Mouse (Mus musculus) megakaryocyte, embryonic 14.5 days (primary cell): Measurements from ENCODE around the gene Rab36. TPM values are rescaled to one million over a fixed set of nuclear protein-coding genes. Genes with fewer than 3 reads are reported as not detected.

ENCODE experiments used
- H3K27me3 ChIP-seq: replicated peaks from 2 replicates; pipeline ENCODE3; 2012; ENCODE audit warnings: inconsistent platforms
- H3K36me3 ChIP-seq: replicated peaks from 2 replicates; pipeline ENCODE3; 2012; ENCODE audit warnings: low read length, inconsistent platforms, mixed read lengths
- H3K4me1 ChIP-seq: 2 replicates; pipeline ENCODE4 v1.6.1; 2012; ENCODE audit warnings: inconsistent platforms
- H3K4me3 ChIP-seq: replicated peaks from 2 replicates; pipeline ENCODE3; 2012; ENCODE audit warnings: moderate library complexity, mild to moderate bottlenecking, inconsistent platforms
- H3K9me3 ChIP-seq: 2 replicates; pipeline ENCODE4 v1.6.1; 2012; ENCODE audit warnings: inconsistent platforms
- FLI1 ChIP-seq: IDR thresholded peaks from 2 replicates; pipeline ENCODE4 v1.6.1; 2012; ENCODE audit warnings: low read length, inconsistent platforms, mixed read lengths
- GATA1 ChIP-seq: IDR thresholded peaks from 3 replicates; pipeline ENCODE4 v1.6.1; 2012; ENCODE audit warnings: mixed read lengths, low read length, inconsistent platforms, borderline replicate concordance
- polyA plus RNA-seq: library from polyadenylated mRNA; stranded (reverse); fragments of >175 nt; gene quantifications from 2 replicates; pipeline ENCODE4 v1.2.3, GENCODE M21; 2012; ENCODE audit warnings: low replicate concordance; ENCODE audit not compliant: insufficient read depth

Gene Rab36
- polyA plus RNA-seq, 1 experiment = 0.85 TPM

DNA sequence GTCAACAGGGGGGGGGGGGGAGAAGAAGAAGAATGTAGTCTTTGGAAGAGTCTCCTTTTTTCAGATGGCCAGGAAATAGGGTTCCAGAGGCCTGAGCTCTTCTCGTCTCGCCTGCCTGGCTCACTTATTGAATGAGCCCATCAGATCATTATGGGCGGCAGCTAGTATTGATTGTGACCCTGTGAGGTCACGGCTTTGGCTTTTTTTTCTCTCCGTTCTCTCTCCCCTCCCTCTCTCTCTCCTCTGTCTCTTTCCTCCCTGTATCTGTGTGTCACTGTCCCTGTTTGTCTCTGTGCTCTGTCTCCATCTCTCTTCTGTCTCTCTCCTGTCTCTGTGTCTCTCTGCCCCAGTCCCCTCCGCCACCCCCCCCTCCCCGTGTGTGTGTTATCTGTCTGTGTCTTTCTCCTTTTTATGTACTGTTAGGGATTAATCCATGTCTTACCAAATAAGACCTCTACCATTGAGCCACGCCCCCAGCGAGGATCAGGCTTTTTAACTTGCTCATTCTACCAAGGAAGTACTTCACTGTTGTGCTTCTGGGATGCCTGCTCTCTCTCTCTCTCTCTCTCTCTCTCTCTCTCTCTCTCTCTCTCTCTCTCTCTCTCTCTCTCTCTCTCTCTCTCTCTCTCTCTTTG, 22.0 kb downstream of the Rab36 start:
- Histone ChIP-seq H3K36me3 (peaks cover 17% of the 10 kb centered on the region), H3K4me1 (peaks cover 90% of the 10 kb centered on the region), H3K27me3 (no peaks in the 10 kb centered on the region), H3K4me3 (peak overlapping the region; percentile 92), H3K9me3 (no peaks in the 10 kb centered on the region)
- TF ChIP-seq FLI1 (no peak), GATA1 (no peak)

GRCm38 (mm10) chr10:75059396-75059795, 22.5 kb downstream of the Rab36 start:
- TF ChIP-seq GATA1 (no peak), FLI1 (no peak)
- Histone ChIP-seq H3K4me3 (peak overlapping the region; percentile 92), H3K4me1 (peaks cover 90% of the 10 kb centered on the region), H3K27me3 (no peaks in the 10 kb centered on the region), H3K36me3 (peaks cover 20% of the 10 kb centered on the region), H3K9me3 (no peaks in the 10 kb centered on the region)

GRCm38 (mm10) chr10:75060217-75060842, 23.5 kb downstream of the Rab36 start, which contains the start of gene Bcr:
Gene Bcr (plus strand): TSS chr10:75060592.
- Histone ChIP-seq H3K9me3 (no peaks in the 10 kb centered on the region), H3K4me1 (peaks cover 90% of the 10 kb centered on the region), H3K27me3 (no peaks in the 10 kb centered on the region), H3K36me3 (peaks cover 30% of the 10 kb centered on the region), H3K4me3 (peak within 1 kb of the TSS; percentile 92)
- TF ChIP-seq FLI1 (no peak), GATA1 (no peak)

DNA sequence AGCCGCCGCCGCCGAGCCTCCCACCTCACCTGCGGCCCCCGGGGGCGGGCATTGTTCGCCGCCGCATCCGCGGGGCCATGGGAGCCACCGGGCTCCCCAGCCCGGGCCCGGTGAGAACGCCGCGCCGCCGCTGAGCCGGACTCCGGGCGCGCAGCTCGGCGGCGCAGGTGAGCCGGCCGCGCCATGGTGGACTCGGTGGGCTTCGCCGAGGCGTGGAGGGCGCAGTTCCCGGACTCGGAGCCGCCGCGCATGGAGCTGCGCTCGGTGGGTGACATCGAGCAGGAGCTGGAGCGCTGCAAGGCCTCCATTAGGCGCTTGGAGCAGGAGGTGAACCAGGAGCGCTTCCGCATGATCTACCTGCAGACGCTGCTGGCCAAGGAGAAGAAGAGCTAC, 24.0 kb downstream of the Rab36 start:
- Histone ChIP-seq H3K9me3 (no peaks in the 10 kb centered on the region), H3K4me1 (peaks cover 90% of the 10 kb centered on the region), H3K4me3 (peak overlapping the region; percentile 92), H3K36me3 (peaks cover 35% of the 10 kb centered on the region), H3K27me3 (no peaks in the 10 kb centered on the region)
- no peak for TF ChIP-seq GATA1
- TF ChIP-seq FLI1 = no peak

GRCm38 (mm10) chr10:75061341-75062188, 24.7 kb downstream of the Rab36 start:
- Histone ChIP-seq H3K9me3 (no peaks in the 10 kb centered on the region), H3K27me3 (no peaks in the 10 kb centered on the region), H3K4me3 (peak overlapping the region; percentile 92), H3K36me3 (peaks cover 40% of the 10 kb centered on the region), H3K4me1 (peaks cover 90% of the 10 kb centered on the region)
- TF ChIP-seq FLI1 (no peak), GATA1 (no peak)

- Histone ChIP-seq H3K4me1 (peaks cover 88% of the 10 kb centered on the region), H3K4me3 (peak overlapping the region; percentile 92), H3K36me3 (peaks cover 44% of the 10 kb centered on the region), H3K9me3 (no peaks in the 10 kb centered on the region), H3K27me3 (no peaks in the 10 kb centered on the region)
- TF ChIP-seq FLI1 (no peak), GATA1 (no peak)
Observed at GRCm38 (mm10) chr10:75062189-75062561, 25.3 kb downstream of the Rab36 start.

DNA sequence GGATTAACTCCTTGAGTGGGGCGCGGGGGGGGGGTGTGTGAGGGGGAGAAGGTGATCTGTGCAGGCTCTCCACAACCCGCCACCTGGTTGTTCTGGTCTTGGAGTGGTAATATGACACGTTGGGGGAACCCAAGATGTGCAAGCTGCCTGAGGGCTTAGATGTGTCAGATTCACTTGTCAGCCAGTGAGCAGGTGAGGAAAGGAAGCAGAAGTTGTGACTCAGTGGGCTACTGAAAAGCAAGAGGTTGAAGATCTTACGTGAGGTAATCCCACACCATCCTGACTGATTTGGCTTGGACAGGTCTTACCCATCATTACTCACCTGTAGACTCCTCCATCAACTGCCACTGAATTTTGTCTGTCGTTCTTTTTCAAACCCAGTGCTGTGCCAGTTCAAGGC, 25.8 kb downstream of the Rab36 start:
- Histone ChIP-seq H3K4me3 (peak overlapping the region; percentile 92), H3K4me1 (peaks cover 88% of the 10 kb centered on the region), H3K36me3 (peaks cover 48% of the 10 kb centered on the region), H3K9me3 (no peaks in the 10 kb centered on the region), H3K27me3 (no peaks in the 10 kb centered on the region)
- TF ChIP-seq GATA1 (no peak), FLI1 (no peak)

GRCm38 (mm10) chr10:75063301-75063965, 26.6 kb downstream of the Rab36 start:
- TF ChIP-seq FLI1 (no peak), GATA1 (no peak)
- peaks cover 48% of the 10 kb centered on the region for H3K36me3 ChIP-seq
- no peaks in the 10 kb centered on the region for H3K9me3 ChIP-seq
- peak overlapping the region; percentile 86 for H3K4me3 ChIP-seq
- peaks cover 89% of the 10 kb centered on the region for H3K4me1 ChIP-seq
- no peaks in the 10 kb centered on the region for H3K27me3 ChIP-seq

- H3K4me1 ChIP-seq = peaks cover 93% of the 10 kb centered on the region
- no peak overlapping the region for H3K4me3 ChIP-seq
- H3K9me3 ChIP-seq = no peaks in the 10 kb centered on the region
- TF ChIP-seq FLI1 = no peak
- no peak for TF ChIP-seq GATA1
- H3K36me3 ChIP-seq = peaks cover 58% of the 10 kb centered on the region
- no peaks in the 10 kb centered on the region for H3K27me3 ChIP-seq
Observed at GRCm38 (mm10) chr10:75065691-75066090, 28.8 kb downstream of the Rab36 start.

DNA sequence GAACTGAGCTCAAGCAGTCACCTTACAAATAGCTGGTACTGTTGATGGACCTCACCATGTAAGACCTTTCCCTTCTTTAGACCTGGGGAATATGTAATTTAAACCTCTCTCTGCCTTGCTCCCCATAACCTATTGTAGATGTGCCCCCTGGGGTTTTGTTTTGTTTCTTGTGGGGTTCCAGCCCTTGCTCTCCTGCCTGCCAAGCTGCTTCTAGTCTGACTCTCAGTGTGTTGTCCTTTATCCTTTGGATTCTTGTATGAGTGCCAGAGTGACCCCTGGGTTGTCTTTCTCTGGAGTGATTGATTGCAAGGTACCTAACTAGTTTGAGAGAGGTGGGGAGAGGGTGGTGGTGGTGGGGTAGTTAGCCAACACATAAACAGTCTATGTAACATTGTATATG, 30.6 kb downstream of the Rab36 start:
- TF ChIP-seq FLI1 (no peak), GATA1 (no peak)
- no peaks in the 10 kb centered on the region for H3K27me3 ChIP-seq
- H3K4me3 ChIP-seq = no peak overlapping the region
- H3K4me1 ChIP-seq = peaks cover 98% of the 10 kb centered on the region
- peaks cover 67% of the 10 kb centered on the region for H3K36me3 ChIP-seq
- H3K9me3 ChIP-seq = no peaks in the 10 kb centered on the region
